Mouse (Mus musculus) thymus, postnatal 4 days (tissue): Measurements from ENCODE around the gene Gpha2.
A peak's percentile ranks its signal among the peaks of the same experiment; 100 is the strongest.

ENCODE experiments used
- DNase-seq: peaks from one replicate; pipeline ENCODE4 v3.0.0; 2021

Gene Gpha2

GRCm38 (mm10) chr19:6275740-6276389, 49.7 kb downstream of the Gpha2 start:
- DNase-seq, result peak; percentile 63

DNA sequence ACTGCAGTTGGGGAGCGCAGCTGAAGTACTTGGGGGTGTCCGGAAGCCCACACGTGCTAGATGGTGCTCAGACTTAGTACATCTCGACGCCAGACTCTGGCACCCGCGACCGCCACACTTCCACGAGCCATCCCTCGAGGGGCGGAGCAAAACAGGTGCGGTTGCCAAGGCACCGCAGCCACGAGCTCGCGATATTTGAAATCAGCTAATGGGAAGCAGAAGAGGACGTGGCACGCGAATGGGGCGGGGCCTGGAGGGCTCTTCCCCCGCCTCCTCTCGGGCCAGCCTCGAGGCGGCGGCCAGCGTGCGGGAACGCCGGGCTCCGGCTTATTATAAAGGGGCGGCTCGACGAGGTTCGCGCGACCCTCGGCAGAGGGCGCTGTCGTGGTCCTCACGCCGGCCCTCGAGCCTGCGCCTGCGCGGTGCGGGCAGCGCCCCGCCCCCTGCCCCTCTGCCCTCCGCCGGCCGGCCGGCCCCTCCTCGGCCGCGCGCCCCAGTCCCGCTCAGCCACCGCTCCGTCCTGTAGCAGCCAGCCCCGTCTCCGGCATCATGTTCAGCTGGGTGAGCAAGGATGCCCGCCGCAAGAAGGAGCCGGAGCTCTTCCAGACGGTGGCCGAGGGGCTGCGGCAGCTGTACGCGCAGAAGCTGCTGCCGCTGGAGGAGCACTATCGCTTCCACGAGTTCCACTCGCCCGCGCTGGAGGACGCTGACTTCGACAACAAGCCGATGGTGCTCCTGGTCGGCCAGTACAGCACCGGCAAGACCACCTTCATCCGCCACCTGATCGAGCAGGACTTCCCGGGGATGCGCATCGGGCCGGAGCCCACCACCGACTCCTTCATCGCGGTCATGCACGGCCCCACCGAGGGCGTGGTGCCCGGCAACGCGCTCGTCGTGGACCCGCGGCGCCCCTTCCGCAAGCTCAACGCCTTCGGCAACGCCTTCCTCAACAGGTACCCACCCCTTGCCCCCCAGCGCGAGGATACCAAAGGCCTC, 50.5 kb downstream of the Gpha2 start, which contains the start of gene Ehd1:
Gene Ehd1, plus strand, starts transcription at position 300 of the 996 bp plus-strand sequence.
- DNase-seq, result peak; percentile 94
